Mouse (Mus musculus) liver, embryonic 14.5 days (tissue): Measurements from ENCODE around the gene Zfp280d. TPM values are rescaled to one million over a fixed set of nuclear protein-coding genes. Genes with fewer than 3 reads are reported as not detected.

ENCODE experiments used
- ATAC-seq: fragments of 200-750 bp; cut with Nextera tagmentation; 2 replicates; pipeline ENCODE4 v1.8.0; 2017; ENCODE audit warnings: moderate number of reproducible peaks, mild to moderate bottlenecking, moderate library complexity; ENCODE audit not compliant: insufficient read depth
- DNase-seq, 3 experiments: peaks; one replicate each; pipeline ENCODE4 v3.0.0-alpha.2; 2012 to 2013; ENCODE audit warnings: low read depth in 3 of 3, low spot score in 3 of 3
- H3K27ac ChIP-seq: fragments of 300-500 bp; sonication (generic); 2 replicates; pipeline ENCODE4 v1.5.1; 2014; ENCODE audit warnings: moderate library complexity, mild to moderate bottlenecking, control low read depth, inconsistent platforms
- H3K27me3 ChIP-seq: fragments of 300-500 bp; sonication (generic); 2 replicates; pipeline ENCODE4 v1.6.1; 2014; ENCODE audit warnings: mild to moderate bottlenecking, low read length, moderate library complexity; ENCODE audit not compliant: control insufficient read depth, insufficient read depth
- H3K36me3 ChIP-seq: fragments of 300-500 bp; sonication (generic); replicated peaks from 2 replicates; pipeline ENCODE4 v1.6.1; 2014; ENCODE audit warnings: low read depth; ENCODE audit not compliant: control insufficient read depth, insufficient read depth
- H3K4me1 ChIP-seq, 2 experiments: fragments of 200-500 bp in 1 of 2; fragments of 300-500 bp in 1 of 2; sonication (generic) in 1 of 2; replicated peaks; 2 replicates each; pipeline ENCODE4 v1.6.1; 2012 to 2014; ENCODE audit warnings: antibody characterized with exemption in 1 of 2, inconsistent platforms in 1 of 2, low read length in 1 of 2; ENCODE audit not compliant: control insufficient read depth in 2 of 2, insufficient read depth in 2 of 2
- H3K4me2 ChIP-seq: fragments of 300-500 bp; sonication (generic); 2 replicates; pipeline ENCODE4 v1.6.1; 2014; ENCODE audit warnings: low read depth, mild to moderate bottlenecking, control low read depth, moderate library complexity
- H3K4me3 ChIP-seq, 2 experiments: fragments of 200-500 bp in 1 of 2; fragments of 300-500 bp in 1 of 2; sonication (generic) in 1 of 2; 2 replicates each; pipeline ENCODE4 v1.5.1; 2012 to 2014; ENCODE audit warnings: low read depth in 2 of 2, low read length in 2 of 2, mild to moderate bottlenecking in 2 of 2, control low read depth in 1 of 2, inconsistent platforms in 1 of 2, moderate library complexity in 1 of 2; ENCODE audit not compliant: insufficient read depth in 1 of 2
- H3K9ac ChIP-seq: fragments of 300-500 bp; sonication (generic); replicated peaks from 2 replicates; pipeline ENCODE4 v1.6.1; 2014; ENCODE audit warnings: mild to moderate bottlenecking, control low read depth, moderate library complexity
- H3K9me3 ChIP-seq: fragments of 300-500 bp; sonication (generic); 2 replicates; pipeline ENCODE4 v1.6.1; 2016; ENCODE audit warnings: low read length, mixed read lengths; ENCODE audit not compliant: control insufficient read depth
- CTCF ChIP-seq: IDR thresholded peaks from 2 replicates; pipeline ENCODE4 v1.5.1; 2016; ENCODE audit warnings: antibody characterized with exemption, low read depth, control low read depth
- EP300 ChIP-seq: IDR thresholded peaks from 2 replicates; pipeline ENCODE4 v1.6.1; 2016; ENCODE audit warnings: antibody characterized with exemption, low read depth
- WGBS: fragments of 180-500 bp; shearing (Covaris S2); extraction: QIAGEN DNeasy Blood & Tissue Kit; methylation state at CpG from one replicate; pipeline ENCODE4 v1.1.7; 2014; ENCODE audit not compliant: insufficient replicate concordance; 5-methylcytosine and 5-hydroxymethylcytosine counted together
- polyA plus RNA-seq, 2 experiments: library from polyadenylated mRNA; depleted of rRNA in 1 of 2; stranded (reverse) in 1 of 2; unstranded in 1 of 2; fragments of >200 nt; fragmentation: Nextera tagmentation in 1 of 2; extraction: Ambion mirVana in 1 of 2; gene quantifications; 2 replicates each; pipeline versions ENCODE4 v1.2.1 to v1.2.3; 2012 to 2014

Gene Zfp280d
- polyA plus RNA-seq, 2 experiments: 11.0 to 14.5 TPM

GRCm38 (mm10) chr9:72390321-72391077 is 115.8 kb downstream of the Zfp280d start:
- Histone ChIP-seq H3K4me3 (no peak overlapping the region), H3K9me3 (no peaks in the 10 kb centered on the region), H3K27ac (no peak overlapping the region), H3K4me1 (no peaks in the 10 kb centered on the region), H3K27me3 (no peaks in the 10 kb centered on the region), H3K9ac (no peak overlapping the region), H3K4me2 (no peak overlapping the region), H3K36me3 (no peaks in the 10 kb centered on the region)
- DNase-seq: no peak
- ATAC-seq: no peak
- TF ChIP-seq CTCF (no peak), EP300 (no peak)
- 67% methylated on average over 12 of the region's 12 CpGs for WGBS

- Histone ChIP-seq H3K36me3 (no peaks in the 10 kb centered on the region), H3K9ac (no peak overlapping the region), H3K4me1 (peaks cover 3 to 12% of the 10 kb centered on the region in 2 experiments), H3K27me3 (no peaks in the 10 kb centered on the region), H3K4me3 (no peak overlapping the region), H3K9me3 (no peaks in the 10 kb centered on the region), H3K4me2 (no peak overlapping the region), H3K27ac (no peak overlapping the region)
- no peak for TF ChIP-seq CTCF
- TF ChIP-seq EP300: no peak
- WGBS: 65% methylated on average over 7 of the region's 7 CpGs
- DNase-seq: no peak
- ATAC-seq: no peak
These were observed 118.0 kb downstream of the Zfp280d start for GRCm38 (mm10) chr9:72392686-72393085.

GRCm38 (mm10) chr9:72393238-72393637 is 118.6 kb downstream of the Zfp280d start:
- no peak overlapping the region for H3K9ac ChIP-seq
- no peak overlapping the region for H3K27ac ChIP-seq
- H3K9me3 ChIP-seq: no peaks in the 10 kb centered on the region
- TF ChIP-seq CTCF (no peak), EP300 (no peak)
- no peaks in the 10 kb centered on the region for H3K36me3 ChIP-seq
- H3K4me2 ChIP-seq: no peak overlapping the region
- DNase-seq (no peak), ATAC-seq (no peak)
- 78% methylated on average over 15 of the region's 15 CpGs for WGBS
- H3K4me3 ChIP-seq: no peak overlapping the region
- H3K4me1 ChIP-seq: peaks cover 5 to 14% of the 10 kb centered on the region in 2 experiments
- no peaks in the 10 kb centered on the region for H3K27me3 ChIP-seq

- Histone ChIP-seq H3K9ac (no peak overlapping the region), H3K9me3 (no peaks in the 10 kb centered on the region), H3K4me3 (no peak overlapping the region), H3K36me3 (no peaks in the 10 kb centered on the region), H3K4me2 (no peak overlapping the region), H3K4me1 (peaks cover 5 to 14% of the 10 kb centered on the region in 2 experiments), H3K27me3 (no peaks in the 10 kb centered on the region), H3K27ac (no peak overlapping the region)
- no peak for ATAC-seq
- 61% methylated on average over 8 of the region's 8 CpGs for WGBS
- no peak for DNase-seq
- no peak for TF ChIP-seq CTCF
- TF ChIP-seq EP300: no peak
These were observed 119.2 kb downstream of the Zfp280d start for GRCm38 (mm10) chr9:72393869-72394341.

GRCm38 (mm10) chr9:72400121-72400520 is 125.5 kb downstream of the Zfp280d start:
- ATAC-seq: no peak
- no peak for TF ChIP-seq CTCF
- no peak for TF ChIP-seq EP300
- peaks cover 7 to 19% of the 10 kb centered on the region in 2 experiments for H3K4me1 ChIP-seq
- no peak overlapping the region for H3K4me3 ChIP-seq
- H3K36me3 ChIP-seq: no peaks in the 10 kb centered on the region
- no peak overlapping the region for H3K4me2 ChIP-seq
- no peaks in the 10 kb centered on the region for H3K27me3 ChIP-seq
- no peak overlapping the region for H3K9ac ChIP-seq
- WGBS: 26% methylated on average over 4 of the region's 4 CpGs
- H3K27ac ChIP-seq: no peak overlapping the region
- no peak for DNase-seq
- H3K9me3 ChIP-seq: no peaks in the 10 kb centered on the region
